Mouse (Mus musculus) kidney, postnatal 4 days (tissue): ENCODE data around the gene Kdm4a.
A peak's percentile ranks its signal among the peaks of the same experiment; 100 is the strongest.

ENCODE experiments used
- DNase-seq, 2 experiments: peaks; one replicate each; pipeline ENCODE4 v3.0.0; 2021; ENCODE audit warnings: mixed read lengths in 2 of 2

The Kdm4a gene

GRCm38 (mm10) chr4:118154889-118155288 is 25.0 kb downstream of the Kdm4a start:
- DNase-seq: no peak

DNA sequence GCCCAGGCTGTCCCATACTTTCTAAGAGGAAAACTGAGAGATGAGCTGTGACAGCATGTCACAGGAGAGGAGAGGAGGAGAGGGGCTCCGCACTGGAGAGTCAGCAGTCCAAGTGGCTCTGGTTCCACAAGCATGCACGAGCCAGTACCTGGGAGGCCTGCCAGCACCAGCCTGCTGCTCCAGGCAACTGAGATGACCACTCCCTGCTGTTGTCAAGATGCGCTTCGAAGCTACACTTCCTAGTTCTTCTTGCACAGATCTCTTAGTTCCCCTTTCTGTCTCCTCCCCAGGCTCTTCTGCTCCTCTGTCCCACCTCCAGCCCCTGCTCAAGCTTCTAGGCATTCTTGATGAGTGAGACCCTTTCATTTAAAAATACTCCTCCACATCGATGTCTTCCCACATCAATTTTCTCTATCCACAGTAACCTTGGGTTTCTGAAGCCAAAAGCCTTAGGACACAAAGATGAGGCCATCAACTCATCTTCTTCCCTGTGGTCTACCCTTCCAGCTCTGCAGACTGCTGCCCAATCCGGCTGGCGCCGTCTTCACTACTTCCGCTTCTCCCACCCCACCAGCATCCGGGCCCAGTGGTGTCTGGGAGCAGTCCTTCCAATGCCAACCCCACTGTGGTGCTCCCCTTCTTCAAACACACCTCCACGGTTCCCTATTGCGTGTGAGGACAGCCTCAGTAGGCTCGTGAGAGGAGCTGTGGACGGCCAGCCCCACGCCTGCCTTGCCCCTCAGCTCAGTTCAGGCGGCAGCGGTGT is 27.6 kb downstream of the Kdm4a start:
- no peak for DNase-seq

GRCm38 (mm10) chr4:118150804-118151203 is 29.0 kb downstream of the Kdm4a start:
- DNase-seq: no peak

GRCm38 (mm10) chr4:118149956-118150680 is 29.7 kb downstream of the Kdm4a start:
- no peak for DNase-seq

- DNase-seq: no peak
Observed at GRCm38 (mm10) chr4:118149055-118149576, 30.7 kb downstream of the Kdm4a start.

- no peak for DNase-seq
Observed at GRCm38 (mm10) chr4:118148317-118148687, 31.5 kb downstream of the Kdm4a start.

GRCm38 (mm10) chr4:118147547-118148316 is 32.1 kb downstream of the Kdm4a start:
- no peak for DNase-seq

GRCm38 (mm10) chr4:118147090-118147489 is 32.8 kb downstream of the Kdm4a start:
- no peak for DNase-seq

GRCm38 (mm10) chr4:118144324-118144723 is 35.5 kb downstream of the Kdm4a start:
- no peak for DNase-seq

DNA sequence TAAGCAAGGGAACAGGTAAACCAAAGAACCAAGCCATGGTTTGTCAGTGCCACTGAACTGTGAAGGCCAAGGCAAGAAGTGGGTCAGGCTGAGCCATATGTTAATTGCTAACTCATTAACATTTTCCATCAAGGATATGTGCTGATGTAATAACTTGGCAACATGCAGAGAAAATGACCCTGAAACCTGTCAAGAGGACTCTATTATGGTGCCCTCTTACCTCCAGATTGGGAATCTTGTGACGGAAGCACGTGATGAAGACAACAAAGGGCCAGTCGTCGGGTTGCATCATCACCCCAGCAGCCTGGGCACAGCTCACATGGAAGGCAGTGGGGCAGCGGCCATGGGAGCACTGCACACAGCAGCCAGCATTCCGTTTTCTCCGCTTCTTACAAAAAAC is 36.2 kb downstream of the Kdm4a start:
- DNase-seq: peak; percentile 23 to 35

DNA sequence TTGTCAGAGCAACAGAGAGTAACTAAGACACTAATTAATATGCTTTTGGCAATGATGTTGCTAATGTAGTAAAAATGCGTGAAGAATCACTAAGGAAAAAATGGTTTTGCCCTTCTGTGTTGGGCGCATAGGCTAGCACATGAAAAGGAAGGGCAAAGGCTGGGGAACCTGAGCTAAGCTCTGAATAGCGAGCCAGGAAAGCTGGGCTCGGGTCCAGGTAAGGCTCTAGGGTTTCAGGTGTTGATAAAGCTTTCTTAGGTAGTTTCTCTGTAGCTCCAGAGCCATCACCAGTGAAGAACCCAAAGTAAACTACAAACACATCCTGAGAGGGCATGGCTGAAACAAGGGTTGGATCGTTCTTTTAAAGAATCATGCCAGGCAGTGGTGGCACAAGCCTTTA is 38.3 kb downstream of the Kdm4a start:
- no peak for DNase-seq

DNA sequence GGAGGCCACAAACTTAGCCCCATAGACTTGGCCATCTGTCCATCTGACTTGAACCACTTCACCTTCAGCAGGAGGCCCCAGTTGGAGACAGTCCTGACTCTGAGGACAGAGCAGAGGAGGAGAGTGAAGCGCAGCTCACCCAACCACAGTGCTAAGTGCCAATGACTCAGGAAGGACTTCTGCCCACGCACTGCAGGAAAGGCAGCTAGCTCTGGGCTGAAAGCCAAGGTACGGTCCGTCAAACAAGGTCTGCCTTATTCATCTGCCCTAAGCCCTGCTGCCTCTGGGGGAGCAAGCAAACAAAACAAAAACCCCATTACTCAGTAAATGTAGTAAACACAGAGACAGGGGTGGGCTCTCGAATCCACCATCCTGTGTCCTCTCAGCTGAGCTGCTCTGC is 41.0 kb downstream of the Kdm4a start:
- DNase-seq: peak; percentile 60 to 80

GRCm38 (mm10) chr4:118137857-118138256 is 42.0 kb downstream of the Kdm4a start:
- DNase-seq: no peak

- no peak for DNase-seq
Observed at GRCm38 (mm10) chr4:118137311-118137710, 42.5 kb downstream of the Kdm4a start.

DNA sequence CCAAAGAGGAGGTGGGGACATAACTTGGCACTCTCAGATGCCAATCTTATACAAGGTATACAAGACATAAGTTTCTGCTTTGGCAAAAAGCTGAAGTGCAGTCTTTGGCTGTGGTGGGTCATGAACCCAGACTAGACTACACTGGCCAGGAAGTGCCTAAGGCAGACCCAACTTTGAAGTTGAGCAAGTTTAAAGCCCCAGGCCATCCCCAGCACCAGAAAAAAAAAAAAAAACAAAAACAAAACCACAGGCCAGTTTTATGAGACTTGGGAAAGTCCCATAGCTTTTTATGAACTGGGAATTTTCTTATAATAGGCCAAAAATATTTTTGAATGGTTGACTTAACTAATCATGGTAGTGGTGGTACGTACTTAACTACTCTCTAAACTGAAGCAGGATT is 44.4 kb downstream of the Kdm4a start:
- no peak for DNase-seq

- peak; percentile 98 to 99 for DNase-seq
Observed at GRCm38 (mm10) chr4:118134485-118135365, 45.1 kb downstream of the Kdm4a start, which contains the start of gene St3gal3. Gene St3gal3 (minus strand): TSS chr4:118134914.

DNA sequence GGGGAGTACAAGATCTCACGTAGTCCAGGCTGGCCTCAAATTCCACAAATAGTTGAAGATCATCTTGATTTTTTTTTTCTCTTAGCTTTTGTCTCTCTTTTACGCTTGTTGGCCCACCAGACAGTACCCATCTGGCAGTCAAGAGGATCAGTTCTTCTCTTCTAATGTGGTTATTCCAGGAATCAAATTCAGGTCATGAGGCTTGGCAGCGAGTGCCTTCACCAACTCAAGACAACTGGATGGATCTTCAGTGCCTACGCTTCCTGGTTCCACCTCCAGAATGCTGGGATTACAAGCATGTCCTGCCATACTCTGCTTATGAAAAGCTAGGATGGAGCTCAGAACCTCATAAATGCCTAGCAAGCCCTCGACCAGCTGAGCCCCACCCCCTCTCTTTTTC is 48.5 kb downstream of the Kdm4a start:
- no peak for DNase-seq

GRCm38 (mm10) chr4:118123030-118123704 is 56.7 kb downstream of the Kdm4a start:
- DNase-seq: no peak

GRCm38 (mm10) chr4:118122078-118122477 is 57.8 kb downstream of the Kdm4a start:
- peak in 1 of 2 experiments; percentile 52 for DNase-seq

DNA sequence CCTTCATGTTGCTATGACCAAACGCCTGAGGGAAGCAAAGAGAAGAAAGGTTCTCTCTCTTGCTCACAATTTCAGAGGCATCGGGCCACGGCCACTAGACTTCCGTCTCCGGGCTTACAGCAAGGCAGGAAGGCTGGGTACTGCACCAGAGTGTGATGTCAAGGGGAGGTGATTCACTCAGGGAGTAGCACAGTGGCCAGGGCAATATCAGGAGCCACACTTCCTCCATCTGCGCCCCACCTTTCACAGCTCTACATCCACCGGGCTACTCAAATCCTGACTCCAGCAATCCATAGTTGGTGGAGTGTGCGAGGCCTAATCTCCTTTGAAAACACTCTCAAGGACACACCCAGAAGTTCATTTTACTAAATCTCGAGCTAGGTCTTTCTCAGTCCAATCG is 62.3 kb downstream of the Kdm4a start:
- DNase-seq: no peak

GRCm38 (mm10) chr4:118116098-118116497 is 63.7 kb downstream of the Kdm4a start:
- no peak for DNase-seq

- no peak for DNase-seq
Observed at GRCm38 (mm10) chr4:118115132-118115531, 64.7 kb downstream of the Kdm4a start.
